Mouse (Mus musculus) neutrophil, adult 65 days (primary cell): ENCODE measurements around the gene Gpalpp1. TPM values are rescaled to one million over a fixed set of nuclear protein-coding genes. Genes with fewer than 3 reads are reported as not detected.

ENCODE experiments used
- total RNA-seq: library from RNA; stranded (reverse); gene quantifications from 2 replicates; pipeline ENCODE4 v1.2.4, GENCODE M21; 2023

Gpalpp1 gene
- total RNA-seq: 11.9 and 13.0 TPM in 2 replicates

DNA sequence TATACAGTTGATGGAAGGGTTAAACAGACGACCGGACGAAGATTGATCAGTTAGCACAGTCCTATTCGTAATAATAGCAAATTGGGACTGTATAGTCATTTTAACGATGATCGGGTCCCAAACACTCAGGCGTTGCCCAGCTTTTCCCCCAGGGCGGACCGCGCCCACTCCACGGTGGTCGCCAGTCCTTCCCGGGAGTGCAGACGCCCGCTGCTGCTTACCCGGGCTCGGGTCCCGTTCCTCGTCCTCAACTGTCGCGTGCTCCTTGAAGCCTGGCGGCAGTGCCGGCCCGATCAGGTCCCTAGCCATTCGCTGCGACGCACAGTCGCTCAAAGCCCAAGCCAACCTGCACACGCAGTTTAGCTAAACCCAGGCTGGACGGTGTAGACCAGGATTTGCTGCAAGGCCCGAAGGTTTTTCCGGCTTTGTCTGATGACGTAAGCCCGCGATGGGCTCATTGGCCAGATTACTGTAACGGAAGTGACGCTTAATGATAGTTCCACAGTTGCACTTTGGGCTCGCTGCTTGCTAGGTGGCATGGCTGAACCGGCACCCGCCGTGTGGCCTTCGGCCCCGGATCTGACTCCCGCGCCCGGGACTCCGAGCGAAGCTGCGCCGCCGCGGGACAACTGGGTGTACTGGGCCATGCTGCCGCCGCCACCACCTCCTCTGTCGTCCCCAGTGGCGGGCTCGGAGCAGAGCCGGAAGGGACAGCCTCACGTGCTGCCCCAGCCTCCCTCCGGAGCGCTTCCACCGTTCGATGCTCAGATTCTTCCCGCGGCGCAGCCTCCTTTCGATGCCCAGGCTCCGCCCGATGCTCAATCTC is at the start of gene Gpalpp1, which contains the start of gene Nufip1:
TSS of gene Gpalpp1 (minus strand) at position 365 of the 826 bp plus-strand sequence.
TSS of gene Nufip1 (plus strand) at position 496 of the 826 bp plus-strand sequence.

Other genes starting within 250 kb of the Gpalpp1 start
- gene Kctd4, start 155.8 kb downstream of the Gpalpp1 start, total RNA-seq: not detected in 2 replicates
- 11.7 and 14.1 TPM in 2 replicates for gene Gtf2f2, start 99.9 kb downstream of the Gpalpp1 start, total RNA-seq
- 7.9 and 8.8 TPM in 2 replicates for gene Nufip1, start 131 bp upstream of the Gpalpp1 start, total RNA-seq